Mouse (Mus musculus): ENCODE measurements around the gene Ssxb9. TPM values are rescaled to one million over a fixed set of nuclear protein-coding genes. Genes with fewer than 3 reads are reported as not detected.
"Not testable (repeated sequence)": the region's sequence is repeated elsewhere in the genome, so short reads cannot be mapped to it uniquely, and the experiment has no call there.

Ssxb9 gene
- polyA plus RNA-seq (2014; fragmentation: Nextera tagmentation; extraction: Ambion mirVana), result not detected in 2 replicates

- not testable (repeated sequence) for H3K4me1 ChIP-seq (ENCODE audit: control insufficient read depth, insufficient read depth, low read length); H3K36me3 ChIP-seq (ENCODE audit: control insufficient read depth, insufficient read depth, low read length); H3K27ac ChIP-seq (ENCODE audit: low read depth, low read length); H3K27me3 ChIP-seq (ENCODE audit: control insufficient read depth, insufficient read depth, low read length); H3K4me3 ChIP-seq (ENCODE audit: low read depth, low read length); H3K4me2 ChIP-seq (ENCODE audit: low read depth, low read length); ATAC-seq (ENCODE audit: low read depth); H3K9me3 ChIP-seq (ENCODE audit: control insufficient read depth, low read length); H3K9ac ChIP-seq (replicated peaks; ENCODE audit: low read depth, low read length)
- 6% methylated on average over 1 of the region's 1 CpGs for WGBS
Observed at GRCm38 (mm10) chrX:8366678-8367077, at the start of gene Ssxb9. Gene Ssxb9 (plus strand): TSS chrX:8366978.

DNA sequence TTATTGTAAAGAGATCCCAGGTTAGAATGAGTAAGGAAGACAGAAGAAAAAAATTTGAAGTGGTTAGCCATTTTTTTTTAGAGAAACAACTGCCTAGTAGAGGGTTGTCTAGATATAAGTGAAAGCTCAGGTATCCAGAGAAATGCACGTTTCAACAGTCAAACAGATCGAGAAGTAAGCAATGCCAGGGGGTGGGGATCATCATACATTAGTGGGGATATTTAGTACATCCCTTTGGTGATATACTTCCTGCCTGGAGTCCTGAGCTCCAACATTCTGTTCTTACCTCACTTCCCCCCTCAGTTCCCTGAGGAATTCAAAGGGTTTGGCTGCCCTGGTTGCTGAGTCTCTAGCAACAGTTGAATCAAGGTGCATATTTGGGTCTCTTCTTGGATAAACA, 39.7 kb upstream of the Ssxb9 start, which contains the start of gene Ssxb10:
Gene Ssxb10 (plus strand): TSS at position 301 of the 400 bp plus-strand sequence.
- H3K27me3 ChIP-seq (ENCODE audit: control insufficient read depth, insufficient read depth, low read length), result no peaks in the 10 kb centered on the region
- H3K9me3 ChIP-seq (ENCODE audit: control insufficient read depth, low read length), result 0 out of 2 replicates have a peak, but pooled peaks cover 2% of the 10 kb centered on the region
- no peak within 1 kb of the TSS for H3K27ac ChIP-seq (ENCODE audit: low read depth, low read length)
- H3K36me3 ChIP-seq (ENCODE audit: control insufficient read depth, insufficient read depth, low read length), result no peaks in the 10 kb centered on the region
- H3K4me3 ChIP-seq (ENCODE audit: low read depth, low read length), result no peak within 1 kb of the TSS
- H3K4me1 ChIP-seq (ENCODE audit: control insufficient read depth, insufficient read depth, low read length), result no peaks in the 10 kb centered on the region
- 68% methylated on average over 2 of the region's 2 CpGs for WGBS
- no peak within 1 kb of the TSS for H3K4me2 ChIP-seq (ENCODE audit: low read depth, low read length)
- no peak for ATAC-seq (ENCODE audit: low read depth)
- no peak within 1 kb of the TSS for H3K9ac ChIP-seq (replicated peaks; ENCODE audit: low read depth, low read length)

GRCm38 (mm10) chrX:8413005-8413404, 46.2 kb downstream of the Ssxb9 start, which contains the start of gene Ssxb1:
Gene Ssxb1 (plus strand): TSS chrX:8413305.
- 50% methylated on average over 1 of the region's 1 CpGs for whole genome bisulfite sequencing
- H3K9me3 ChIP-seq (ENCODE audit: control insufficient read depth, low read length); H3K4me3 ChIP-seq (ENCODE audit: low read depth, low read length); H3K27ac ChIP-seq (ENCODE audit: low read depth, low read length); H3K9ac ChIP-seq (replicated peaks; ENCODE audit: low read depth, low read length); ATAC-seq (ENCODE audit: low read depth); H3K27me3 ChIP-seq (ENCODE audit: control insufficient read depth, insufficient read depth, low read length); H3K4me2 ChIP-seq (ENCODE audit: low read depth, low read length); H3K4me1 ChIP-seq (ENCODE audit: control insufficient read depth, insufficient read depth, low read length); H3K36me3 ChIP-seq (ENCODE audit: control insufficient read depth, insufficient read depth, low read length): not testable (repeated sequence)

Other genes starting within 250 kb of the Ssxb9 start
- gene Wdr13, start 234.1 kb upstream of the Ssxb9 start, polyA plus RNA-seq (2014; fragmentation: Nextera tagmentation; extraction: Ambion mirVana), result 63.7 and 66.9 TPM in 2 replicates
- gene Rbm3, start 221.1 kb upstream of the Ssxb9 start, polyA plus RNA-seq (2014; fragmentation: Nextera tagmentation; extraction: Ambion mirVana), result 379 and 383 TPM in 2 replicates
- gene Tbc1d25, start 190.8 kb upstream of the Ssxb9 start, polyA plus RNA-seq (2014; fragmentation: Nextera tagmentation; extraction: Ambion mirVana), result 23.7 and 24.4 TPM in 2 replicates
- 31.8 and 37.4 TPM in 2 replicates for gene Ebp, start 173.5 kb upstream of the Ssxb9 start, polyA plus RNA-seq (2014; fragmentation: Nextera tagmentation; extraction: Ambion mirVana)
- gene Porcn, start 160.5 kb upstream of the Ssxb9 start, polyA plus RNA-seq (2014; fragmentation: Nextera tagmentation; extraction: Ambion mirVana), result 48.8 and 59.7 TPM in 2 replicates
- gene Ftsj1, start 114.6 kb upstream of the Ssxb9 start, polyA plus RNA-seq (2014; fragmentation: Nextera tagmentation; extraction: Ambion mirVana), result 50.6 and 52.7 TPM in 2 replicates
- gene Slc38a5, start 95.8 kb upstream of the Ssxb9 start, polyA plus RNA-seq (2014; fragmentation: Nextera tagmentation; extraction: Ambion mirVana), result 24.3 and 40.7 TPM in 2 replicates
- gene Ssxb10, start 39.6 kb upstream of the Ssxb9 start, polyA plus RNA-seq (2014; fragmentation: Nextera tagmentation; extraction: Ambion mirVana), result not detected in 2 replicates
- not detected in 2 replicates for gene Ssxb1, start 46.3 kb downstream of the Ssxb9 start, polyA plus RNA-seq (2014; fragmentation: Nextera tagmentation; extraction: Ambion mirVana)
- gene Ssxb2, start 94.7 kb downstream of the Ssxb9 start, polyA plus RNA-seq (2014; fragmentation: Nextera tagmentation; extraction: Ambion mirVana), result not detected in 2 replicates
- not detected in 2 replicates for gene Gm14459, start 158.0 kb downstream of the Ssxb9 start, polyA plus RNA-seq (2014; fragmentation: Nextera tagmentation; extraction: Ambion mirVana)
- not detected in 2 replicates for gene Ssxb6, start 181.3 kb downstream of the Ssxb9 start, polyA plus RNA-seq (2014; fragmentation: Nextera tagmentation; extraction: Ambion mirVana)
- not detected in 2 replicates for gene Ssxb3, start 224.8 kb downstream of the Ssxb9 start, polyA plus RNA-seq (2014; fragmentation: Nextera tagmentation; extraction: Ambion mirVana)